Comparison of ENCODE assay signal across 8 mouse cellular contexts in the genomic region with DNA sequence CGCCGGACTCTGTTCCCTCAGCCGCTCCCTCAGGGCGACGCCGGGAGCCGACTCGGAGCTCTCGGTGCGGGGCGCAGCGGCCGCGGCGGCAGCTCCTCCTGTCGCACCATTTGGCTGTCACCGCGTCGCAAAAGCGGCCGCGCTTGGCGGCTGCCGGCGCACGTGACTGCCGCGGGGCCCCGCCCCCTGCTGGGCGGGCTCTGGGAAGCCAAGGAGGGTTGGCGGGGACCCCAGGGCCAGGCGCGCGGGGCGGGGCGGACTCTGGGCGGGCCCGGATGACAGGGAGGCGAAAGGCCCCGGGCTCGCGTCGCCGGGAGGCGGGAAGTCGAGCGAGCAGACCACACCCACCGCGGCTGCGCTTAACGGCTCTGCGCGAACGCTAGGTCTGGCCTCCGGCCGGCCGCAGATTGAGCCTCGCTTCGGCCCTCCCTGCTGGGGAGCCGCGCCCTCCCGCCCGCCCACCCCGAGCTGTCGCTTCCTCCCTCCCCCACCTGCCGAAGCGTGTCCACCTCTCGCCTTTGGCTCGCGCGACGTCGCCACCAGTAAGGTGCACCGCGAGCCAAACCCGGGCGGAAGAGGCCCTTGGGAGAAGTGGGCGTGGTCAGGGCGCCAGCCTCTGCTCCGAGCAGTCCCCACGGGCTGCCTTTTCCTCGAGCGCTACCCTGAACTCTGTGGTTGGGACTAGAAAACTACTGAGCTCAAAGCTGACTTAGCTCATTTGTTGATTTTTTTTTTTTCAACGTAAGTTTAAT. TPM values are rescaled to one million over a fixed set of nuclear protein-coding genes. Genes with fewer than 3 reads are reported as not detected.
DNase-seq lines count a peak whose midpoint lies in the region; ATAC-seq lines count a peak whose summit lies in the region.

TSS of gene Pkn2 (minus strand) at position 133 of the 752 bp plus-strand sequence.

- H3K4me2 ChIP-seq in intestine, embryonic 14.5 days (ENCODE audit: low read length), result peak within 1 kb of the TSS; percentile 88

- no peaks in the 10 kb centered on the region for H3K36me3 ChIP-seq in intestine, embryonic 14.5 days (ENCODE audit: control insufficient read depth, insufficient read depth, low read length)

- H3K9me3 ChIP-seq in intestine, embryonic 14.5 days (ENCODE audit: control insufficient read depth, low read length), result no peaks in the 10 kb centered on the region

- H3K9ac ChIP-seq in intestine, embryonic 14.5 days (ENCODE audit: low read length), result peak within 1 kb of the TSS; percentile 95

- peak; percentile 98 for ATAC-seq in intestine, embryonic 14.5 days (replicated peaks; ENCODE audit: low FRiP score, low TSS enrichment, low read depth)

- H3K4me1 ChIP-seq in intestine, embryonic 14.5 days (replicated peaks; ENCODE audit: control insufficient read depth, insufficient read depth, low read length), result peaks cover 7% of the 10 kb centered on the region

- intact Hi-C loops in left cerebral cortex, postnatal 14 days (cut with DNase I), result no loop called here

- no peaks in the 10 kb centered on the region for H3K27me3 ChIP-seq in intestine, embryonic 14.5 days (replicated peaks; ENCODE audit: control insufficient read depth, insufficient read depth, low read length)

- 1% methylated on average over 52 of the region's 84 CpGs for WGBS in intestine, embryonic 14.5 days

- peak within 1 kb of the TSS; percentile 94 for H3K4me3 ChIP-seq in intestine, embryonic 14.5 days (ENCODE audit: low read depth, low read length)

- H3K27ac ChIP-seq in intestine, embryonic 14.5 days (ENCODE audit: low read depth), result peak within 1 kb of the TSS; percentile 97

- peak; percentile 98 to 99 for DNase-seq in adrenal gland, adult 18-20 months (ENCODE audit: low spot score in 2 of 2)
- DNase-seq in embryo, embryonic 11 days, result peak; percentile 99
- peak; percentile 99 for DNase-seq in gastrocnemius, postnatal 25 days
- DNase-seq in intestine, embryonic 14.5 days (ENCODE audit: low spot score), result peak; percentile 97
- DNase-seq in left cerebral cortex, postnatal 14 days (ENCODE audit: low spot score in 2 of 2), result peak; percentile 97 to 98
- peak; percentile 98 for DNase-seq in mesoderm, embryonic 11.5 days (ENCODE audit: low read depth, low spot score)
- DNase-seq in right cerebral cortex, postnatal 36 days (ENCODE audit: low spot score in 2 of 2), result peak; percentile 98
- peak; percentile 98 for DNase-seq in yolk sac, embryonic 10.5 days (ENCODE audit: low spot score)

RNA-seq across cellular contexts. Expression of gene Pkn2, which starts in this region (rescaled TPM):
- 10 to 100 TPM; 60.0 to 70.6 TPM for total RNA-seq in adrenal gland, adult 18-20 months (2021)
- 10 to 100 TPM; 36.2 to 38.2 TPM for total RNA-seq in gastrocnemius, postnatal 25 days (2021)
- polyA plus RNA-seq in intestine, embryonic 14.5 days (2014; fragmentation: Nextera tagmentation; extraction: Ambion mirVana), result 50.8 and 51.5 TPM in 2 replicates
- 10 to 100 TPM; 23.8 to 30.1 TPM for total RNA-seq in left cerebral cortex, postnatal 14 days (2021)

Comparison
In these comparisons a context has a peak if more than half of its experiments do, and no peak if none do; other contexts are left out.
1. Peak in every context shown above with its lines: DNase-seq, ATAC-seq, H3K4me3 ChIP-seq and H3K27ac ChIP-seq.